Mouse (Mus musculus) skeletal muscle tissue, adult 2 months (tissue): Measurements from ENCODE around the gene Lrrc8e.

Source experiments
- DNase-seq: peaks from one replicate; pipeline ENCODE4 v3.0.0-alpha.2; 2012; ENCODE audit warnings: low read depth, low spot score

Gene Lrrc8e

DNA sequence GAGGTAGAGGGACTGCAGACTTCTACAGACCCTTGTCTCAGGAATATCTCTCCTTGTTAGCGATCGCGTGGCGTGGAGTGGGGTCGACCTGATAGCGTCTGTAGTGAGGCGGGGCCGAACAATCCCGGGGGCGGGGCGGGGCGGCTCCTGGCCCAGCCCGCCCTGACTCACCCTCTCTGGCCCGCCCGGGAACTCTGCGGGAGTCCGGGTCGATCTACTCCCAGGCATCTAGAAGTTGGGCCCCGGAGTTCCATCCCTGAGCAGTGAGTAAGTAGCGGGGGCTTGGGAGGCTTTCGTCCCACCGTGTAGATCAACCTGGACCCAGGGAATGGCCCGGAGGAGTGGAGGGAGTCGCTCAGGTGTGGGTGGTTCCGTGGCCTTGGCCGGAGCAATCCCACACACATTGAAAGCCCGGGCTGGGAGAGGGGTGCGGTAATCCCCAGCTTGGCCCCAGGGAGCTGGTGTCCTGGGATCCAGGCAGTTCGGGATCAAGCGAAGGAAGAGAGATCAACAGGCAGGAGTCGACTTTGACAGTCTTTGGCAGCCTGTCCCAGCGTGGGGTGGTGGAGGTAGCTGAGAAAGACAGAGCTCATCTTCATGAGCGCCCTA, at the start of gene Lrrc8e:
Lrrc8e (plus strand) TSS at position 89 of the 609 bp plus-strand sequence.
- DNase-seq: no peak

DNA sequence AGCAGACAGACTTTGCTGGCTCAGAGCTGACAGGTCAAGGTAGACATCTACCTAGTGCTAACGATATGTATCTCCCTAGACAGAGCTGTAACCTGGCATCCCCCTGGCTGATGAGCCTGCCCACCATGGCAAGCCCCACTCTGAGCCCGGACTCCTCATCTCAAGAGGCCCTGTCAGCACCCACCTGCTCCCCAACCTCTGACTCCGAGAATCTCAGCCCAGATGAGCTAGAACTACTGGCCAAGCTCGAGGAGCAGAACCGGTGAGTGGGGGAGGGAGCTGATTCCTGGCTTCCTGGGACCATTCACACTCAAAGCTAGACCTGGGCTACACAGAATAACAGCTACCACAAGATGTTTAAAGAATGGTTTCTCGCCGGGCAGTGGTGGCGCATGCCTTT, 43.2 kb upstream of the Lrrc8e start:
- DNase-seq: no peak

DNA sequence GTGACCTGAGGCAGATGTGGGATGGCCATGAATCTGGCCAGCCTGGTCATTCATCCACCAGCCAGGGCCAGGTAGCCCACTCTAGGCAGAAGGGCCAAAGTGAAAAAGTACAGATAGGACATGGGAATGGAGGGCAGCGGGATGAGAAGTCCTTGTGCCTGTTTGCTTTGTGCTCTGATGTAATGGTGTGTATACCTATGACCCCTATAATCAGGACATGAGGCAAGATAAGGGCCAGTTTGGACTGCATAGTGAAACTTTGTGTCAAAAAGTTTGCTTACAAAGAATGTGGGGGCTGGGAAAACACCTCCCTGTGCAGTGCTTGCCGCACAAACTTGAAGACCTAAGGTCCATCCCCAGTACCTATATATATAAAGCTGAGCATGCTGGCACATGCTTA, 40.5 kb upstream of the Lrrc8e start:
- DNase-seq: no peak

DNA sequence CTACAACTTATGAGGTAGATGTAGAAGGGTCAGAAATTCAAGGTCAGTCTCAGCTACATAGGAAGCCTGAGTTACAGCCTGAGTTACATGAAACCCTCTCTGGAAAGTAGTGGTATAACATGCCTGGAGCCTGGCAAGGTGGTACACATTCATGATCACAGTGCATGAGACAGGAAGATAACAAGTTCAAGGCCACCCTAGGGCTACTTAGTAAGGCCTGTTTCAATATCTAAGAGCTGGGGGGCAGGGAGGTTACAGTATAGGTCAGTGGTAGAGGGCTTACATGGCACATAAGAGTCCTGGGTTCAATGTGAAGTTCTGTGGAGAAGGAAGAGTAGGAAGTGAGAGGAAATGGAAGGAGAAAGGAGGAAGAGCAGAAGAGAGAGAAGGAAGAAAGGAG, 38.0 kb upstream of the Lrrc8e start:
- DNase-seq: no peak

DNA sequence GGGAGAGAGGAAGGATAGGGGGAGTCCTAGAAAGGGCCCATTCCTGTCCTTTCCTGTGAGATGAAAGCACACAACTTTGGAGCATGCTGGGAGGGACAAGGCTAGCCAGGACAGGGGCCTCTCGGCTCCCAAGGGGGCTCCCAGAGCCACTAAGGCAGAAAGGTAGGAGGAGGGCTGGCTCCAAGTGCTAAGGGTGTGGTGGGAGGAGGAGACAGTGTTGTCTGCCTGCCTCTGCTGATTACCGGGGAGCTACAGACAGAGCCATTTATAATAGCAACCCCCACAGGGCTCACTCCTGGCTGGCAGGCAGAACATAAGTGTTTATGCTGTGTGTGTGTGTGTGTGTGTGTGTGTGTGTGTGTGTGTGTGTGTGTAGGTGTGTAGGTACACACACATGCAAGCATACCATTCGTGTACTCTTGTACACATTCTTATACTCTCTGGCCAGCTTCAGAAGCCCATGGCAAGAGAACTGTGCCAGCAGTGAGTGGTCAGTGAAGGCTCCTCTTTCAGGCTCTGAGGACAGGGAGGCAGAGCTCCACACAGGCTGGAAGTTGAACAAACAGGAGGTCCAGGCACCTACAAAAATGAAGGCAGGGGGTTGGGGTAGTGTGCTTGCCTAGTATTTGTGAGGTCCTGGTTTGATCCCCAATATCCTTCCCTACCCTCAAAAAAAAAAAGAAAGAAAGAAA, 37.5 kb upstream of the Lrrc8e start:
- no peak for DNase-seq

DNA sequence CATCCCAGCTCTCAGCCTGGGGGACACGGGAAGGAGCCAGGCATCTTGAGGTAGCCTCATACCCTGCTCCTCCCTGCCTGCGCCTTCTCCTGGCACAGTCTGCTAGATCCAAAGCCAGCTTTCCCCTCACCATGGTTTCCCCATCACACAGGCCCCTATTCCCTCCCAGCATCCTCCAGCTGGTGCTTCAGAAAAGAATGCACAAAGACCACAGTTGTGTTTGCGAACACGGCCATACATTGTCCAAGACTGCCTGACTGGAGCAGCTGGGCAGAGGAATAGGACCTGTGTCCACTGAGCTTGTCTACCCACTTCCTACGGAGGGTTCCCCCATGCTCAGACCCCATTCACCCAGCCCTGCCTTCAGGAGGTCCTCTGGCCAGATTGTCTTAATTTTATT, 34.3 kb upstream of the Lrrc8e start:
- DNase-seq: no peak

DNA sequence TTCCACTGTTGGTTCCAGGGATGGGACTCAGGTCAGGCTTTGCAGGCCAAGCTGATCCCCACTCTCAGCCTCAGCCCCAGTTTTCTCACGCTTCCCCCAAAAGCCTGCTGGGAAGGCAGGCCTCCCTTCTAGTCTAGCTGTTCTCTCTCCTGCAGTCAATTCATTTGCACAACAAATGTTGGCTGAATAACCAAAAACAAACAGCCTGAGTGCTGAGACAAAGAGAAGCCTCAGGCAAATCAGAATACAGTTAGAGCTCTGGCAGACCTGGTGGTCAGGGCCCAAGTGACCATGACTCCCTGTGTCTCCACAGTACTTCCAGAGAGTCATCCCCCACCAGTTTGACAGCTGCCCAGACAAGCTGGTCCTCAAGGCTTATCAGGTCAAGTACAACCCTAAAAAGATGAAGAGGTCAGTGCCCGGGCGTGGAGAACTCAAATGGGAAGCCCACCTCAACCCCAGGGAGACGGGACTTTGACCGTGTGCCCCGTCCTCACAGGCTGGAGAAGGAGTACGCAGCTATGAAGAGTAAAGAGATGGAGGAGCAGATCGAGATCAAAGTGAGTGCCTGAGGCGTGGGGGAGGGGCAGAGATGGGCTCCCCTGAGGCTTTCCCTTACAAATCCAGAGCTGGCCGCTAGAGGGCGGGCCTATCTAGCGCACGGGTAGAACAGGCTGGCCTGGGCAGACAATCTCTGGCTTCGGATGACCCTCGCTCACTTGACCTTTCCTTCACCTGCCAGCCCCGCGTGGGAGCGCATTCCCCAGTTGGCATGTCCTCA, 33.6 kb upstream of the Lrrc8e start:
- DNase-seq: peak; percentile 67

DNA sequence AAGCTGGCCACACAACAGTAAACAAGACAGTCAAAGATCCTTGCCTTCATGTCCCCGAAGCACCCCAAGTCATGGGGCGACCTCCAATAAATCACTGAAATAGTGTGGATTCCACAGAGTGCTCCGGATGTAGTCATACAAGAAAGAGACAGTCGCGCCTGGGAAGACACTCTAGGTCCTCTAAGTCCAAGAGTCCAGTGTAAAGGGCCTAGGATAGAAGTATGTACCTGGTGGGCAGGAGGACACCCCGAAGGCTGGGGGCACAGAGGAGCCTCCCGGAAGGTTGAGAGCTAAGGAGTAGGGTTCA, 33.1 kb upstream of the Lrrc8e start:
- no peak for DNase-seq

DNA sequence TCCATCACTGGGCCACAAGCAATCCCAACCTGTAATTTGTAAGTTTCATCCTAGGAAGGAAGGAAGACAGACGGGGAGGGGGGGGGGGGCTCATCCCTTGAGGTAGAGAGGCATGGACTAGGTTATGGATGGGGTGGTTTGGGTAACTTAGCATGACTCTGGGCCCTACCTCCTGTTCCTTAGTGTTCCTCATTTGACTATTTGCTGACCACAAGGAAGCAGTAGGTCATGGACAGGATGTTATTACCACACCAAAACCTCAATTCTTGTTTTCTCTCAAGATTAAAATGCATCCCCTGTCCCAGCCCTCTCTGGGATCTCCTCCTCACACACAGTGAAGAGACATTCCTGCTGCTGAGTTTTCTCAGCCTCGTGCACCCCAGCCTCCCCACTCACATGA, 25.3 kb upstream of the Lrrc8e start:
- DNase-seq: no peak

DNA sequence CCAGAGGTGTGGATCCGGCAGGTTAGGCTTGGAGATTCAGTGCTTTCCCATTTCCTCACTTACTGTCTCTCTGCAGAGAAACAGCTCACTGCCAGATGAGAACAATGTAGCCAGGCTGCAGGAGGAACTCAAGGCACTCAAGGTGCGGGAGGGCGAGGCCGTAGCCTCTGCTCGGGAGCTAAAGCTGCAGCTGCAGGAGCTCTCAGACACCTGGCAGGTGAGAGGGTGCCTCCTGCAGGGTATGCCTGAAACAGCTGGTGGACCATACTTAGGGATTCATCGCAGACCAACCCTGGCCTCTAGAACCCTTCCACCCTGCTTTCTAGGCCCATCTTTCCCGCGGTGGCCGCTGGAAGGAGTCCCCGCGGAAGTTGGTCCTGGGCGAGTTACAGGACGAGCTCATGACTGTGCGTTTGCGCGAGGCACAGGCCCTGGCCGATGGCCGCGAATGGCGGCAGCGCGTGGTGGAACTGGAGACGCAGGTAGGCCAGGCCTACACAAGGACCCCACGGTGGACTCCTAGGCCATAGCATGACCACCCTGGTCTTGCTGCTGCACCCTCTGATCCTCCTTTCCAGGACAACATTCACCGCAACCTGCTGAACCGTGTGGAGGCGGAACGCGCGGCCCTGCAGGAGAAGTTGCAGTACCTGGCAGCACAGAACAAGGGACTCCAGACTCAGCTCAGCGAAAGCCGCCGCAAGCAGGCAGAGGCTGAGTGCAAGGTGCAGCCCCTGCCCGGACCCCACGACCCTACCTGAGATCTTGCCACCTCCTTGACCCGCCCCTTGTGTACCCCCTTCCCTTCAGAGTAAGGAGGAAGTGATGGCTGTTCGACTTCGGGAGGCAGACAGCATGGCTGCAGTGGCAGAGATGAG, 21.1 kb upstream of the Lrrc8e start:
- DNase-seq: no peak

DNA sequence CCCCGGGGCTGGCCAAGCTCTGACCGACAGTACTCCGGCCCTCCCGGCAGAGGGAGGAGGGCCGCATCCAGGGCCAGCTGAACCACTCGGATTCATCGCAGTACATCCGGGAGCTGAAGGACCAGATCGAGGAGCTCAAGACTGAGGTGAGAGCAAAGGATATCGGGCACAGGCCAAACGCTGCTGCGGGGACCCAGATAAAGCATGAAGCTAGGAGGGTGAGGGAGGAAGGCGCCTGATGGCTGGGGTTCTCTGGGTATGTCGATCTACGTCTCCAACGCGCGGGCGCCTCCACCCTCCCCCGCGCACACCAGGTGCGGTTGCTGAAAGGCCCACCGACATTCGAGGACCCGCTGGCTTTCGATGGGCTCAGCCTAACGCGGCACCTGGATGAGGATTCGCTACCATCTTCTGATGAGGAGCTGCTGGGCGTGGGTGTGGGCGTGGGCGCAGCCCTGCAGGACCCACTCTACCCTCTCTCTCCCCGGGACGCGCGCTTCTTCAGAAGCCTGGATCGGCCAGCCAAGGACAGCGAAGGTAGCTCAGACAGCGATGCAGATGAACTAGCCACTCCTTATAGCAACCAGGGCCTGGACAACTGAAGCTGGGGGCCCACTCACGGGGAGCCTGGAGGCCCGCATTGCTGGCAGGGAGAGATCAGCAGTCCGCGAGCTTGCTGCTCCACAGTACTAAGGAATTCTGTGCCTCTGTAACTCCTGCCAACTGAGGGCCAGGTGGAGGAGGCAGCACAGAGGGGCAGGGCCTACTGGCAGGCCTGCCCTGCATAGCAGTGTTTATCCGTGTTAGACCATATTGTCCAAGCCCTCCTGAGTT, 20.2 kb upstream of the Lrrc8e start:
- no peak for DNase-seq

DNA sequence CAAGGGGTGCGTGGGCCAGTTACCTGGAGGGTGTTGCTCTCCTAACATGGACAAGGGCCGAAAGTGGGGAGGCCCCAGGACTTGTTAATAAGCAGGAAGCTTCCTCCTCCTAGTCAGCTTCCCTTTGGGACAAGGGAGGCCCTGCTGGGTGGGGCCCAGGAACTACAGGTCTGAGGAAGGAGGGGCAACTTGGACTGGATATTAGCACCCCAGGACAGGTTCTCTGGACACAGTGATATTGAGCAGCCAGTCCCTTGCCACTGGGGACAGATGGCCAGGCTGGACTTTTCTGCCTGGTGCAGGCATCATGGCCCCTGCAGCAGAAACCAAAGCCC, 19.6 kb upstream of the Lrrc8e start:
- no peak for DNase-seq

DNA sequence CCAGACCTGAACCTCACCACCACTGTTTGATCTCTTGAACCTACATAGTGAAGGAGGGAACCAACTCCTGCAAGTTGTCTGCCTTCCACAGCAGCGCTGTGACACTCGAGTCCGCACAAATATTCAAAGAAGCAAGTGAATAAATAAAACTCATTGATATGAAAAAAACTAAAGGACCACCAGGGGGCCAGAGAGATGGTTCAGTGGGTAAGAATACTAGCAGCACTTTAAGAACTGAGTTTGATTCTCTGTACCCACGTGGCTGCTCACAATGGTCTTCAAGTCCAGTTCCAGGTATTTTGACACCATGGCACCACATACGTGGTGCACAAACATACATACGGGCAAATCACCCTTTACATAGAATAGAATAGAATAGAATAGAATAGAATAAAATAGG, 15.5 kb upstream of the Lrrc8e start:
- DNase-seq: no peak

DNA sequence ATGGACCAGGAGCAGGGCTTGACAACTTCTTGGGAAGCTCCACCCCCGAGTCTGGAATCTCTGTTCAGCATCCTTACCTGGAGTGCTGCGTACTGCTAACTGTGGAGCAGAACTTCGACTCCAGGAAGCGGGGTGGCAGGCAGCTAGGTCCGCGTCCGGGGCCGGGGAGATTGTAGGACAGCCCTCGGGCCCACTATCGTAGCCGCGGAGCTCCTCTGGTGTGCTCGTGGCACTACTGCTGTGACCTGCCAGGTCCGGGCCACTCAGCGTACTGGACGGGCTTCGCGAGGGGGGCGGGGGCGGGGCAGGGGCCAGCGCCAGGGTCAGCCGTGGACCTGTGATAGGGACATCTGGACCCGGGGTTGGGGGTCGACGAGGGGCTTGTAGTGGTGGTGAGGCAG, 13.8 kb upstream of the Lrrc8e start:
- DNase-seq: no peak

DNA sequence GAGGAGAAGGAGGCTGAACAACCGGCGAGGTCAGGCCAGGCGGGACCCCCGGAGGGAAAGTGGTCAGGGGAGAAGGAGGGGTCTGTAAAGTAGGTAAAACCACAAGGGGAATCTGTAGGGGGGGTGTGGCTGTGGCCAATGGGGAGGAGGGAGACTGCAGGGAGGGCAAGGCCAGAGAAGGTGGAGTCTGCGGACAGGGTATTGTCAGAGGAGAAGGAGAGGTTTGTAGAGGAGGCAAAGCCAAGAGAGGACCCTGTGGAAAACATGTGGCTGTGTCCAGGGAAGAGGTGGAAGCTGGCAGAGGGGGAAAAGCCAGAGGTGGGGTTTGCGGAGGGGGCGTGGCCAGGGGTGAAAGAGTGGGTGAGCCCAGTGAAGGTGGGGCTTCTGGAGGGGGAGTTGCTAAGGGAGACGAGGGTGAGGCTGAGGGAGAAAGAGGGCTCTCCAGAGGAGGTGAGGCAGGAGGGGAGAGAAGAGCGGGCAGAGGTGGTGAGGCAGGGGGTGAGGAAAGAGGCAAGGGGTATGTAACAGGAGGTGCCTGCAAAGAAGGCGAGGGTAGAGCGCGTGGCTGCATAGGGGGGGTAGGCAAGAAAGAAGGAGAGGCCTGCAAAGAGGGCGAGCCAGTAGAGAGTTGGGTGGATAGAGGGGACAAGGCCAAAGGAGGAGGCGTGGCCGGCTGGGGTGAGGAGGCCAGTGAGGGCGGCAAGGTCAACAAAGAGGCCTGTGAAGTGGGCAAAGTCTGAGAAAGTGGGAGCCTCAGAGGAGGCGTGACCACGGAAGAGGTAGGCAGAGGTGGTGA, 13.2 kb upstream of the Lrrc8e start:
- DNase-seq: no peak

DNA sequence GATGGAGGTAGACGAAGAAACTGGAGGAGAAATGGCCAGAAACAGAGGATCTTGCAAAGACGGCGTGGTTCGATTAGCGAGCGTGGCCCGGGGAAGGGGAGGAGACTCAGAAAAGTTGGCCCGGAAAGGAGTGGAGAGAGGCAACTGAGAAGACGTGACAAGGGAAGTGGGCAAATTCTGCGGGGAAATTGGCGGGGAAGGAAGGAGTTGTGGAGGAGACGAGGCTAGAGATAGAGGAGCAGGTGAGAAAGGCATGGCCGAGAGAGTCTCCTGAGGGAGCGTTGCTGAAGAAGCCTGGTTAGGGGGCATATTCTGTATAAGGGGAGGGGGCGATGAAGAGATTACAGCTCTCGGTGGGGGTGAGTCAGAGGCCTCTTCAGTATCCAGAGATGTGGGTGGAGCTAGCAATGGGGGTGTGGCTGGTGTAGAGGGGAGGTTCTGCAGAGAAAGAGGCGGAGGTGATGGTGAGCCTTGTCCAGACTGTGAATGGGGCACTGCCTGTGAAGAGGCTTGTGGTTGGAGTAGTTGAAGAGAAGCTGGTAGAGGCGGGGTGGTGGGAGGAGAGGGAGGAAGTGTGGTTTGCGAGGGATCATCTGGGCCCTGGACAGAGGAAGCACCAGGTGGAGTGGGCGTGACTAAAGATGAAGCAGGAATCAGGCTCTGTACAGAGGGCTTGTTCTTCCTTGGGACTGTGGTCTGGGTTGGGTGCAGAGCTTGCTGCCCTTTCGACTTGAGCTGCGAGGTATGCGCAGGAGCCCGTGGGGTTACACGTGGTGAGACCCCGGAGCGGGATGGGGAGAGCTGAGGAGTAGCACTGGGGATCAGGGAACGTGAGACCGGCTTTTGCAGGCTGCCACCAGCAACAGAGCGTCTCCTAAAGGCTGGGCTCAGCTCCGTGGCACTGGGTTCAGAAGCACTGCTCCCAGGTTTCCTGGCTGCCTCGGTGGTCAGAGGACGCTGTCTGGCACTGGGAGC, 12.3 kb upstream of the Lrrc8e start:
- DNase-seq: no peak

DNA sequence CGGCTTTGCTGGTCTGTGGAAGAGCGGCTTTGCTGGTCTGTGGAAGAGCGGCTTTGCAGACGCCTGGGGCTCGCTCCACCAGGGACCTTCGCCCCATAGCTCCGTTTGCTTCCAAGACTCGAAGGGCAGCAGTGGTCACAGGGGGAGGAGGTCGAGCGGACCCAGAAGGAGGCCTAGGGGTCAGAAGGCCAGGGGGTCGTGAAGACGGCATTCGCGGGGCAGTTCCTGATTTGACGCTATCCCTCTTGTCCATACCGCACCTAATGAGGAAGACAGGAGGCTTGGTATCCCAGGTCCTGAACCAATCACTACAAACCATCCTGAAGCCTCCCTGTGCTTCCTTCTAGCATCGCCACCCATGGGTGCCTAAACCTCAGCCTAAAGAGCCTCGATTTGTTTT, 10.3 kb upstream of the Lrrc8e start:
- DNase-seq: no peak

DNA sequence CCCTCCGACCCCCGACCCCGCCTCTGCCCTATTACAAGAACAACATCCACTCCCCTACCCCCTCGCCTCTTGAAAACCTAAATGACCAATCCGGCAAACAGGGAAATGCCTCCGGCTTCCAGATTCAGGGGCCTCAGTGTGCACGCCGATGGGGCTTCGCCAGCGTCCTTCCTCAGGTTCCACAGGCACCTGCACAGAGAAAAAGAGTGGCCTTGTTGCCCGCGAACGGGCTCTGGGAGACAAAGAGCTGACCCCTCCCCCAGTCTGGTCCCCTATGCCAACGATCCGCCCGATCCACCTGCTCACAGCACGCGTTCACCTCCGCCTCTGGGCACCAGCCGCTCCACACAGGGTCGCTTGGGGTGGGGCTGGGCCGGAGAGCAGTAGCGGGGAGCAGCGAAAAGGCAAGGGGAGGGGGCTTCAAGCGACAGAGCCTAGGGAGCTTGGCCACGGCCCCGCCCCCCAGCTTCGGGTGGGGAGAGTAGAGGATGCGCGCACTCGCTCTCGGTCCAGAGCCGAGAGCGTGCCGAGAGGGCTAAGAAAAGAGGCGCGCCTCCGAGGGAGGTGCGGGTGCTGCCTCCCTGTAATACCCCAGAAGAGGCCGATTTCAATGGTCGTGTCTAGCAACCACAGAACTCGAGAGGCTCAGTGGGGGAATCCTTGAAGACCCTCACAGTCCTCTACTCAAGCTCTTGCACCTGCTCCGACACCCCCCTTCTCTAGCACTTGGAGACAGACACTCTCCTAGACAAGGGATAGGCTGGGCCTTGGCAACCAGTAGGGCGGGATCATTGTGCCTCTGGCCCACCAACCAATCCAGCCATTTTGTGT, 9.6 kb upstream of the Lrrc8e start, which contains the start of gene Prr36:
Prr36 (minus strand) TSS at position 669 of the 831 bp plus-strand sequence.
- DNase-seq: no peak
